Mouse (Mus musculus) spleen, adult 10 weeks (tissue): Measurements from ENCODE around the gene Cysrt1. TPM values are rescaled to one million over a fixed set of nuclear protein-coding genes. Genes with fewer than 3 reads are reported as not detected.

Source experiments
- polyA plus RNA-seq: library from polyadenylated mRNA; stranded (reverse); fragments of 350-450 nt; fragmentation: Illumina TruSeq; extraction: RNeasy Lipid Tissue Mini Kit (QIAGEN cat#74804); gene quantifications from one replicate; pipeline ENCODE4 v1.2.3, GENCODE M21; 2015; ENCODE audit warnings: low replicate concordance; ENCODE audit not compliant: insufficient read depth

Gene Cysrt1
- not detected for polyA plus RNA-seq

DNA sequence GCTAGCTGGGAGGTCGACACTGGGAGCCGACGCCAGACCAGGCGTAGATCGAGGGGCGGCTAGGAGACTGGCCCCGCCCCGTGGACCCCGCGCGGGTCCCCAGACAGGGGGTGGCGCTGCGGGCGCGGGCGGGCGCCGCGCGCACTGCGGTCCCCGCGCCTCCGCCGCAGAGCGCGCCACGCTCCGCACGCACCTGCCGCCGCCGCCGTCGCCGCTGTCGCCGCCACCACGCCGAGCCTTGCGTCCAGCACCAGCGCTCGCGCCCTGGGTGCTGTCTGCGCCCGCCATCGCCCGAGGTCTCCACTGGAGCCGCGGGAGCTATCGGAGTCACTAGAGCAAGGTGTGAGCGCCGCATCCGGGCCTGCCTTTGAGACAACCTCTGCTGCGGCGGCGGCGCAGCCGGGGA is at the start of gene Cysrt1, which contains the start of gene Rnf208:
Gene Cysrt1, minus strand, starts transcription at position 352 of the 406 bp plus-strand sequence.
Gene Rnf208, plus strand, starts transcription at position 155 of the 406 bp plus-strand sequence.

DNA sequence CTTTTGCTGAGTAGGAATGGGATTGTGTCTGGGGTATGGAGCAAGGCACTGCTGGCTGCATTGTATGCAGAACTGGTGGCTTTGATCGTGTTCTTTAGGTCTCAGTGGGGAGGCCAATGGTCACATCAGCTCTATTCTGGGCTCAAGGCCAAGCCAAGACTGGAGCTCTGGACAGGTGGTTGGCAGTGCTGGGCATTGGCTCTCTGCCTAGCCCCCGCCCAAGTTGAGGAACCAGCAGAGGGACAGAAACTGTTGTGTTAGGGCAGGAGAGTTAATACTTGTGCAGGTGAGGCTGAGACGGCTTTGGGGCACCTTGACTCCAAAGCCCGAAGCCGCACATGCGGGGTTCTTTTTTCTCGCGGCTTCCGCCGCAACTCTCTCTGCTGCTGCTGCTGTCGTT is 47.4 kb upstream of the Cysrt1 start, which contains the start of gene Lrrc26:
Gene Lrrc26, plus strand, starts transcription at position 265 of the 400 bp plus-strand sequence.

DNA sequence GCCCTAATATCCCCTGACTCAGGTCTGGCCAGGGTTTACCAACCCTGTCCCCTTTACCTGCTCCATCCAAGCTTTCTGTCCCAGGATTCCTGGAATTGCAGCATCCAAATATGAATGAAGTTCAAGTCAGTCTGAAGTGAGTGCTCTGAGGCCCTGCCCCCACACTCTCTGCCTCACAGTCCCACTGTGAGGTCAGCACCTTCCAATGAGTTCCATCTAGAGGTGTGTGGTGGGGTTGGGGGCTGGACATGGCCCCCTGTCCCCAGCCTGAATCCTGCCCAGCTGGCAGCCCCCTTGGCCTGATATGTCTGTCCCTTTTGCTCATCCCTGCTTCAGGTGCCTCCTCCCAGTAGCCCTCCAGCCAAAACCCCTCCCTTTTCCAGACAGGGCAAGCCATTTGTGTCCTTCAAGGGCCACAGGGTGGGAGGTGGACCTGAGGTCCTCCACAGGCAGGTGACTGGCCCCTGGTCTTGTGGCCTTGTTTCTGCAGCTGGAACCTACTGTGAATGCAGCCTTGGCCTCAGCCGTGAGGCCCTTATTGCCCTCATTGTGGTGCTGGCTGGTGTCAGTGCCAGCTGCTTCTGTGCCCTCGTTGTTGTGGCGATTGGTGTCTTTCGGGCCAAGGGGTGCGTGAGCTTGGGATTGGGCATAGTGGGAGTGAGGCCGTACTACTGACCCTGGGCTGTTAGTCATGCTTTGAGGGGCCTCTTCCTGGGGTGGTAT is 45.8 kb upstream of the Cysrt1 start, which contains the start of gene Tmem210:
Gene Tmem210, plus strand, starts transcription at position 219 of the 723 bp plus-strand sequence.

GRCm38 (mm10) chr2:25271827-25272511 is 29.7 kb upstream of the Cysrt1 start, which contains the start of the genes Ssna1 and Anapc2:
Gene Ssna1 (minus strand): TSS chr2:25272438.
Gene Anapc2 (plus strand): TSS chr2:25272478.

GRCm38 (mm10) chr2:25262291-25262767 is 20.1 kb upstream of the Cysrt1 start, which contains the start of gene Tprn:
Gene Tprn (plus strand): TSS chr2:25262618.

DNA sequence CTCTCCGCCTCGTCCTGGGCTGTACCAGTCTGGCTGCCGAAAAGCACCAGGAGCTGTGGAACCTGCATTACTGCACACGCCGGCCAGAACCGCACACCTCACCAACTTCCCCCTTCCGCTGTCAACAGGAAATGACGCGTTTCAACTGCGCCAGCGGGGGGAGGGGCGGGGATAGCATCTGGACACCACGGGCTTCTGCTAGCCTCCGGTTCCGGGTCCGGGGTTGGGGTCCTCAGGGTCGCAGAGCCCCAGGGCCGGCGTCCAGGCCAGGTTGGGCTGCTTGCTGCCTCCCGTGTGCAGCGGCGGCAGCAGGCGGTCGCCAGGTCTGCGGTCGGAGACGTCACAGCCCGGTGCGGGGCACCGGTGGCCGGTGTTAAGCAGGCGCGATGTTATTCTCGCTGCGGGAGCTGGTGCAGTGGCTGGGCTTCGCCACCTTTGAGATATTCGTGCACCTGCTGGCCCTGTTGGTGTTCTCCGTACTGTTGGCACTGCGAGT is 13.1 kb upstream of the Cysrt1 start, which contains the start of gene Tmem203:
Gene Tmem203, plus strand, starts transcription at position 156 of the 496 bp plus-strand sequence.

GRCm38 (mm10) chr2:25246183-25247072 is 4.2 kb upstream of the Cysrt1 start, which contains the start of gene AL732309.1:
Gene AL732309.1 (minus strand): TSS chr2:25246863.

DNA sequence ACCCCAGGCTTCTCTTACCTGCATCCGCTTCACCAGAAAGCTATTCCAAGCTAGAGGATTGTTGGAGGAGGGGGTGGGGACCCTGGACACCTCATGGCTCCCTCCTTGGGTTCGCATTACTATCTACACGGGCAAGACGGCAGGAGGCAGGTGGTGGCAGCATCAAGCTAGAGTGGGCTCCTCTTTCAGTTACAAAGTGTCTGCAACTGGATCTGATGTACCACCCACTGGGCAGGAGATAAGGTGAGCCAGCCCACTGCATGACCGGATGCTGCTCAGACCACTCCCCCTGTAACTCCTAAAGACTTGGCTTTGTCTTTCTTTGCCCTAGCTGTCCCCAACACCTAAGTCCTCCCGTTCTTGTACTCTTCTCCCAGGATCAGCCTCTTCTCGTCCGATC is 5.6 kb downstream of the Cysrt1 start, which contains the start of gene Rnf224:
Gene Rnf224, minus strand, starts transcription at position 174 of the 400 bp plus-strand sequence.

DNA sequence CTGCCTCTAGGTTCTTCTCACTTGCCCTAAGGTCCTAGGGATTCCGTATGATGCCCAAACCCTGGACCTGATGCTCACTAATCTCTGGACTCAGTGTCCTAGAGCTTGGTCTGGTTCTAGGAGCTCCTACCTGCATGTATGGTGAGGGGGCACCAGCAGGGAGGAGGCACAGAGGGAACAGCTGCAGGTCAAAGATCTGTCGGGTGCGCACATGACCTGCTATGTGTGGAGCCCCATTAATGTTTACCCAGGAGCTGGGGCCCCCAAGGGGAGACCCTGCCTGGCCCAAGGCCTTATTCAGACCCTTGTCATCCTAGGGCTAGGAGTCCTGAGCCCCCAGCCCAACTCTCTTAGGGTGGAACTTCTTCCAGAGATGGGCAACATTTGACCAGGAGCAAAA is 8.2 kb downstream of the Cysrt1 start, which contains the start of gene Slc34a3:
Gene Slc34a3, minus strand, starts transcription at position 315 of the 400 bp plus-strand sequence.

GRCm38 (mm10) chr2:25224492-25224765 is 17.8 kb downstream of the Cysrt1 start, which contains the start of gene Tubb4b:
Gene Tubb4b (minus strand): TSS chr2:25224702.

GRCm38 (mm10) chr2:25218445-25218844 is 23.8 kb downstream of the Cysrt1 start, which contains the start of gene Fam166a:
Gene Fam166a (plus strand): TSS chr2:25218745.

DNA sequence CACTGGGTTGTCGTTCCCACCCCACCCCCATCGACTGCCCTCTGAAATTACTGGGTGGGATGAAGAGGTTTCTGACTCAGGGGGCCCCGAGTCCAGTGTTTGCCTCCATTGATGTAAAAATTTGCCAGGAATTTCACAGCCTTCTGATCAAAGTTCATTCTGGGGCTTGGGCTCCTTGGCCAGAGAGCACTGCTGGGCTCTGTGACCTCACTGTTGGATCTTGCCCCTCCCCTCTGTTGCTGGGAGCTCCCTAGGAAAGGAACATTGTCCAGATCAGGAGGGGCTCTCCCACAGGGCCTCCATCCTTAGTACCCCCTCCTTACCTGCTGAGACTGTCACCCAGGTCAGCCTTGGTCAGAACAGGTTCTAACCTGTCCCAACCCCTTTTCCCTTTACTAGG is 27.8 kb downstream of the Cysrt1 start, which contains the start of gene Stpg3:
Gene Stpg3, minus strand, starts transcription at position 194 of the 400 bp plus-strand sequence.

DNA sequence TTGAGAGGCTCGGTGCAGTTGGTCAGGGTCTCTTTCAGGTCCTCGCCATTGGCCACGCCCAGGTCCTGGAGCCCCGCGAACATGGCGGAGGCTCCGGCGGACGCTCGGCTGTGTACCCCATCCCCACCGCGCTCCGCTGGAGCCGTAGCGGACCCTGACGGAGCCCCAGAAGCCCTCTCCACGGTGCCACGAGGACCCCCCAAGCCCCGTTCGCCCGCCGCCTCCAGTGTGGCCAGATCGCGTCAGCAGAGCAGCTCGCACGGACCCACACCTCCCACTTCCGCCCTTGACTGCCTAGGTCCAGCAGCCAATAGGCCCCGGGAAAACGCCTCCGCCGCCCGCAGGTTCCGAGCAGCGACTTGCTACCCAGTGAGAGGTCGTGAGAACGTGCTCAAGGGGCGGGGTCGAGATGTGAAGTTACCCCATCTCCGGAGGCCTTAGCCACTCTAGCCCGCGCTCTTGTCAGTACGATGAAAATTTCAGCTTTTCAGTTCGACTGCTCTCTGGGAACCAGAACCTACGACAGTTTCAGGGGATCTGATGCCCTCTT is 31.1 kb downstream of the Cysrt1 start, which contains the start of gene Nelfb:
Gene Nelfb, minus strand, starts transcription at position 369 of the 550 bp plus-strand sequence.

GRCm38 (mm10) chr2:25196172-25196954 is 45.9 kb downstream of the Cysrt1 start, which contains the start of gene Tor4a:
Gene Tor4a (minus strand): TSS chr2:25196886.

Other genes with a start within 250 kb of the Cysrt1 start
- 15.8 TPM for gene Nsmf, start 188.1 kb downstream of the Cysrt1 start, polyA plus RNA-seq
- not detected for gene Entpd8, start 162.1 kb downstream of the Cysrt1 start, polyA plus RNA-seq
- not detected for gene Noxa1, start 147.3 kb downstream of the Cysrt1 start, polyA plus RNA-seq
- gene Nrarp, start 61.7 kb downstream of the Cysrt1 start, polyA plus RNA-seq: 4.6 TPM
- 31.7 TPM for gene Tor4a, start 45.6 kb downstream of the Cysrt1 start, polyA plus RNA-seq
- gene Nelfb, start 31.0 kb downstream of the Cysrt1 start, polyA plus RNA-seq: 52.5 TPM
- not detected for gene Stpg3, start 27.8 kb downstream of the Cysrt1 start, polyA plus RNA-seq
- gene Fam166a, start 23.7 kb downstream of the Cysrt1 start, polyA plus RNA-seq: not detected
- 108 TPM for gene Tubb4b, start 17.8 kb downstream of the Cysrt1 start, polyA plus RNA-seq
- gene Slc34a3, start 8.1 kb downstream of the Cysrt1 start, polyA plus RNA-seq: not detected
- not detected for gene Rnf224, start 5.7 kb downstream of the Cysrt1 start, polyA plus RNA-seq
- gene Rnf208, start 197 bp downstream of the Cysrt1 start, polyA plus RNA-seq: 0.18 TPM
- gene AL732309.1, start 4.4 kb upstream of the Cysrt1 start, polyA plus RNA-seq: 8.7 TPM
- gene Tmem203, start 13.0 kb upstream of the Cysrt1 start, polyA plus RNA-seq: 3.6 TPM
- 5.7 TPM for gene Tprn, start 20.2 kb upstream of the Cysrt1 start, polyA plus RNA-seq
- gene Ssna1, start 30.0 kb upstream of the Cysrt1 start, polyA plus RNA-seq: 30.6 TPM
- gene Anapc2, start 30.0 kb upstream of the Cysrt1 start, polyA plus RNA-seq: 58.0 TPM
- gene Tmem210, start 45.7 kb upstream of the Cysrt1 start, polyA plus RNA-seq: not detected
- not detected for gene Lrrc26, start 47.5 kb upstream of the Cysrt1 start, polyA plus RNA-seq
- not detected for gene Grin1, start 76.7 kb upstream of the Cysrt1 start, polyA plus RNA-seq
- gene Man1b1, start 89.9 kb upstream of the Cysrt1 start, polyA plus RNA-seq: 62.7 TPM
- 30.6 TPM for gene Dpp7, start 113.9 kb upstream of the Cysrt1 start, polyA plus RNA-seq
- gene Uap1l1, start 123.2 kb upstream of the Cysrt1 start, polyA plus RNA-seq: 14.4 TPM
- 0.75 TPM for gene Sapcd2, start 129.9 kb upstream of the Cysrt1 start, polyA plus RNA-seq
- gene Entpd2, start 153.4 kb upstream of the Cysrt1 start, polyA plus RNA-seq: 1.2 TPM
- 12.1 TPM for gene Npdc1, start 156.9 kb upstream of the Cysrt1 start, polyA plus RNA-seq
- 1.4 TPM for gene Fut7, start 180.8 kb upstream of the Cysrt1 start, polyA plus RNA-seq
- 17.7 TPM for gene Abca2, start 186.3 kb upstream of the Cysrt1 start, polyA plus RNA-seq
- not detected for gene Clic3, start 214.4 kb upstream of the Cysrt1 start, polyA plus RNA-seq
- 33.9 TPM for gene Paxx, start 218.6 kb upstream of the Cysrt1 start, polyA plus RNA-seq
- not detected for gene Ptgds, start 227.6 kb upstream of the Cysrt1 start, polyA plus RNA-seq